Mouse (Mus musculus) intestine, postnatal 0 days (tissue): ENCODE results near the gene Fis1. TPM values are rescaled to one million over a fixed set of nuclear protein-coding genes. Genes with fewer than 3 reads are reported as not detected.

ENCODE experiments used
- ATAC-seq: fragments of 200-750 bp; cut with Nextera tagmentation; 2 replicates; pipeline ENCODE4 v1.8.0; 2017; ENCODE audit warnings: mild to moderate bottlenecking, moderate TSS enrichment, moderate library complexity
- H3K27ac ChIP-seq: fragments of 300-500 bp; sonication (generic); 2 replicates; pipeline ENCODE4 v1.5.1; 2014; ENCODE audit warnings: mild to moderate bottlenecking, low read depth, low read length, moderate library complexity
- H3K27me3 ChIP-seq: fragments of 300-500 bp; sonication (generic); replicated peaks from 2 replicates; pipeline ENCODE4 v1.6.1; 2014; ENCODE audit warnings: low read length, mixed read lengths; ENCODE audit not compliant: control insufficient read depth, insufficient read depth
- H3K36me3 ChIP-seq: fragments of 300-500 bp; sonication (generic); 2 replicates; pipeline ENCODE4 v1.6.1; 2014; ENCODE audit warnings: mild to moderate bottlenecking, moderate library complexity; ENCODE audit not compliant: control insufficient read depth, insufficient read depth
- H3K4me1 ChIP-seq: fragments of 300-500 bp; sonication (generic); replicated peaks from 2 replicates; pipeline ENCODE4 v1.6.1; 2014; ENCODE audit warnings: antibody characterized with exemption, low read length, mixed read lengths; ENCODE audit not compliant: control insufficient read depth, insufficient read depth
- H3K4me2 ChIP-seq: fragments of 300-500 bp; sonication (generic); replicated peaks from 2 replicates; pipeline ENCODE4 v1.6.1; 2014; ENCODE audit warnings: low read depth, mild to moderate bottlenecking, moderate library complexity
- H3K4me3 ChIP-seq: fragments of 300-500 bp; sonication (generic); 2 replicates; pipeline ENCODE4 v1.5.1; 2014; ENCODE audit warnings: low read depth, low read length
- H3K9ac ChIP-seq: fragments of 300-500 bp; sonication (generic); 2 replicates; pipeline ENCODE4 v1.6.1; 2014; ENCODE audit warnings: mild to moderate bottlenecking, low read depth, low read length
- H3K9me3 ChIP-seq: fragments of 300-500 bp; sonication (generic); 2 replicates; pipeline ENCODE4 v1.6.1; 2016; ENCODE audit warnings: mixed run types; ENCODE audit not compliant: control insufficient read depth
- CTCF ChIP-seq: sonication (generic); IDR thresholded peaks from 2 replicates; pipeline ENCODE4 v1.5.1; 2016; ENCODE audit warnings: low read depth, mild to moderate bottlenecking, control low read depth, antibody characterized with exemption, moderate library complexity
- WGBS: fragments of 180-500 bp; shearing (Covaris S2); extraction: QIAGEN DNeasy Blood & Tissue Kit; methylation state at CpG from one replicate; pipeline ENCODE4 v1.1.7; 2014; 5-methylcytosine and 5-hydroxymethylcytosine counted together
- polyA plus RNA-seq: library from polyadenylated mRNA; unstranded; fragments of >200 nt; fragmentation: Nextera tagmentation; extraction: Ambion mirVana; gene quantifications from 2 replicates; pipeline ENCODE4 v1.2.1, GENCODE M21; 2015

Gene Fis1
- polyA plus RNA-seq, 1 experiment from 2014 or later, result 318 TPM

- no peak for TF ChIP-seq CTCF
- Histone ChIP-seq H3K9me3 (no peaks in the 10 kb centered on the region), H3K4me2 (peak within 1 kb of the TSS; percentile 98), H3K27me3 (no peaks in the 10 kb centered on the region), H3K9ac (peak within 1 kb of the TSS; percentile 63), H3K36me3 (peaks cover 28% of the 10 kb centered on the region), H3K4me3 (peak within 1 kb of the TSS; percentile 96), H3K27ac (peak within 1 kb of the TSS; percentile 80), H3K4me1 (no peaks in the 10 kb centered on the region)
- peak; percentile 86 for ATAC-seq
- under 1% methylated on average over 26 of the region's 26 CpGs for WGBS
Observed at GRCm38 (mm10) chr5:136986695-136987137, 33.6 kb downstream of the Fis1 start, which contains the start of gene Plod3. Gene Plod3, plus strand, starts transcription at chr5:136987019.

GRCm38 (mm10) chr5:136987138-136987933, 34.3 kb downstream of the Fis1 start:
- WGBS, result under 1% methylated on average over 66 of the region's 67 CpGs
- no peak for TF ChIP-seq CTCF
- peak; percentile 53 for ATAC-seq
- H3K4me1 ChIP-seq, result no peaks in the 10 kb centered on the region
- peaks cover 32% of the 10 kb centered on the region for H3K36me3 ChIP-seq
- no peaks in the 10 kb centered on the region for H3K27me3 ChIP-seq
- H3K4me3 ChIP-seq, result peak overlapping the region; percentile 96
- peak overlapping the region; percentile 63 for H3K9ac ChIP-seq
- peak overlapping the region; percentile 98 for H3K4me2 ChIP-seq
- H3K27ac ChIP-seq, result peak overlapping the region; percentile 80
- H3K9me3 ChIP-seq, result no peaks in the 10 kb centered on the region

DNA sequence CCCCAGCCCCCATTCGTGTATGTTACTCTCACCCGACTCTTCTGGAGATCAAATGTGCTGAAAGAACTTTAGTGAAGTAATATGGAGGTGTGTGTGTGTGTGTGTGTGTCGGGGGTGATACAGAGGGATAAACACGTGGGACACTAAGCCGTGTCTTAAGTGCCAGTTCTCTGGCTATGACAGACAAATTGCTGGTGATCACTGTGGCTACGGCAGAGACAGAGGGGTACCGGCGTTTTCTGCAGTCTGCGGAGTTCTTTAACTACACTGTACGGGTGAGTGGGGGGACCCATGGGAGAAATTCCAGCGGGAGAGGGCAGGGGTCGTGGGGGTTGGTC, 34.8 kb downstream of the Fis1 start, which contains the start of gene Znhit1:
Znhit1 (minus strand) TSS at position 88 of the 338 bp plus-strand sequence.
- WGBS, result 4% methylated on average over 12 of the region's 12 CpGs
- no peak for ATAC-seq

DNA sequence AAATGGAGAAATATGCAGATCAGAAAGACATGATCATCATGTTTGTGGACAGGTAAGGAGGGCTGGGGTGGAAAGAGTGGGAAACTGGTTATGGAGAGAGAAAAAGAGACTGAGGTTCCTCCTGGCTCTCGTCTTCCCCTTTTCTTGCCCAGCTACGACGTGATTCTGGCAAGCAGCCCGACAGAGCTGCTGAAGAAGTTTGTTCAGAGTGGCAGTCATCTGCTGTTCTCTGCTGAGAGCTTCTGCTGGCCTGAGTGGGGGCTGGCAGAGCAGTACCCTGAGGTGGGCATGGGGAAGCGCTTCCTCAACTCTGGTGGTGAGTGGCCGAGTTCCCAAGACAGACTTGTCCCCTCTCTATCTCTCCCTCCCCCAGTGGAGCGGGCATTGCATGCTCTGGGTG, 35.3 kb downstream of the Fis1 start:
- H3K4me2 ChIP-seq, result peak overlapping the region; percentile 98
- H3K4me1 ChIP-seq, result no peaks in the 10 kb centered on the region
- ATAC-seq, result no peak
- no peaks in the 10 kb centered on the region for H3K27me3 ChIP-seq
- H3K9ac ChIP-seq, result no peak overlapping the region; the same call in 1 of the 2 replicates
- no peak for TF ChIP-seq CTCF
- no peaks in the 10 kb centered on the region for H3K9me3 ChIP-seq
- H3K27ac ChIP-seq, result no peak overlapping the region
- H3K4me3 ChIP-seq, result no peak overlapping the region
- H3K36me3 ChIP-seq, result peaks cover 35% of the 10 kb centered on the region
- 67% methylated on average over 7 of the region's 7 CpGs for WGBS

More for the DNA sequence above, 34.8 kb downstream of the Fis1 start, which contains the start of gene Znhit1:
- peaks cover 35% of the 10 kb centered on the region for H3K36me3 ChIP-seq
- peak within 1 kb of the TSS; percentile 96 for H3K4me3 ChIP-seq
- peak within 1 kb of the TSS; percentile 80 for H3K27ac ChIP-seq
- no peaks in the 10 kb centered on the region for H3K4me1 ChIP-seq
- TF ChIP-seq CTCF, result no peak
- peak within 1 kb of the TSS; percentile 98 for H3K4me2 ChIP-seq
- H3K9me3 ChIP-seq, result no peaks in the 10 kb centered on the region
- H3K27me3 ChIP-seq, result no peaks in the 10 kb centered on the region
- H3K9ac ChIP-seq, result peak within 1 kb of the TSS; percentile 63

GRCm38 (mm10) chr5:136989801-136990200, 36.7 kb downstream of the Fis1 start:
- no peak overlapping the region for H3K4me3 ChIP-seq
- WGBS, result 97% methylated on average over 5 of the region's 6 CpGs

GRCm38 (mm10) chr5:136999449-136999848, 46.4 kb downstream of the Fis1 start:
- H3K4me3 ChIP-seq, result no peak overlapping the region
- H3K27ac ChIP-seq, result no peak overlapping the region
- 52% methylated on average over 4 of the region's 5 CpGs for WGBS
- H3K27me3 ChIP-seq, result no peaks in the 10 kb centered on the region
- H3K4me2 ChIP-seq, result no peak overlapping the region
- TF ChIP-seq CTCF, result no peak
- no peaks in the 10 kb centered on the region for H3K4me1 ChIP-seq
- H3K9me3 ChIP-seq, result no peaks in the 10 kb centered on the region
- H3K9ac ChIP-seq, result no peak overlapping the region
- H3K36me3 ChIP-seq, result peaks cover 21% of the 10 kb centered on the region; the same call in 1 of the 2 replicates
- no peak for ATAC-seq

More at GRCm38 (mm10) chr5:136989801-136990200, 36.7 kb downstream of the Fis1 start:
- no peak for TF ChIP-seq CTCF
- no peak overlapping the region for H3K27ac ChIP-seq
- peaks cover 44% of the 10 kb centered on the region for H3K36me3 ChIP-seq
- H3K27me3 ChIP-seq, result no peaks in the 10 kb centered on the region
- H3K9ac ChIP-seq, result no peak overlapping the region
- H3K4me1 ChIP-seq, result no peaks in the 10 kb centered on the region
- H3K9me3 ChIP-seq, result no peaks in the 10 kb centered on the region
- no peak overlapping the region for H3K4me2 ChIP-seq
- no peak for ATAC-seq
